36 mouse cellular contexts compared by ENCODE assay signal in the genomic region with DNA sequence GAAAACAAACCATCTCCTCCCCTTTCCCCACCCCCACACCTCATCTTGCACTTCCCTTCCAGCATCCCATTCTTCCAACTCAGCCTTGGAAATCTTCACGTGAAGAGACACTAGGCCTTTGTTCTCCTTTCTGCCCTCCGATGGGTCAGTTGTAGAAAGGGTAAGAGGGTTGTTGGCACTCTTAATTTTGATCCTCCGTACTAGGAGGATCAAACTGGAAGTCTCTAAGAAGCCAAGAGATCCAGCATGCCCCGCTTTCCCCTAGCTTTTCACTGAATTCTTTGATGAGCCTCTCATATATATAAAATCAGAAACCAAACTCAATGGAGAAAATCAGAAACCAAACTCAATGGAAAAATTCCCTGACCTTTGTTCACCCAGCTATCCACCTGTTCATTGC. TPM values are rescaled to one million over a fixed set of nuclear protein-coding genes. Genes with fewer than 3 reads are reported as not detected.
A peak's percentile ranks its signal among the peaks of the same experiment; 100 is the strongest.
DNase-seq lines count a peak whose midpoint lies in the region; ATAC-seq and TF ChIP-seq lines count a peak whose summit lies in the region.
"Had no signal": no experiment of that assay in that cellular context is flagged by ENCODE, and none has a peak within 500 bp of the region (broad histone marks: within the 10 kb centered on the region; RNA-seq: fewer than 3 reads in every experiment).

No protein-coding gene starts in this region.

- DNase-seq in left cerebral cortex, adult 2 months (ENCODE audit: extremely low spot score in 1 of 2, low spot score in 2 of 2) = no peak
- no peak for DNase-seq in left cerebral cortex, postnatal 4 days
- no peak for DNase-seq in forebrain, embryonic 11.5 days (ENCODE audit: low spot score)
- DNase-seq in cerebellum, adult 8-10 months = no peak
- DNase-seq in Muller cell, postnatal 12 days (ENCODE audit: inconsistent ontology term) = no peak
- DNase-seq: adrenal gland, postnatal 10 days; adrenal gland, postnatal 36 days; cerebellum, adult 11 months; cerebellum, adult 2 months; cerebellum, postnatal 10 days; cerebellum, postnatal 36 days; embryo, embryonic 11 days; gastrocnemius, adult 2 months; gastrocnemius, postnatal 14 days; heart, adult 11 months; heart, postnatal 10 days; heart, postnatal 36 days; kidney, adult 11 months had no signal

- H3K36me3 ChIP-seq in forebrain, embryonic 11.5 days (ENCODE audit: control insufficient read depth, insufficient read depth, low read length) = no peaks in the 10 kb centered on the region
- no peaks in the 10 kb centered on the region for H3K36me3 ChIP-seq in forebrain, embryonic 13.5 days (ENCODE audit: poor library complexity, severe bottlenecking)
- H3K36me3 ChIP-seq in forebrain, embryonic 16.5 days (ENCODE audit: control insufficient read depth, insufficient read depth) = no peaks in the 10 kb centered on the region
- H3K36me3 ChIP-seq: embryonic facial prominence, embryonic 10.5 days; embryonic facial prominence, embryonic 13.5 days; heart, embryonic 12.5 days; heart, embryonic 15.5 days; hindbrain, embryonic 10.5 days; hindbrain, embryonic 13.5 days; intestine, embryonic 15.5 days had no signal

- no peaks in the 10 kb centered on the region; the same call in 1 of the 2 replicates for H3K4me1 ChIP-seq in forebrain, embryonic 11.5 days (replicated peaks; ENCODE audit: control insufficient read depth, insufficient read depth, low read length)
- peaks cover 28% of the 10 kb centered on the region for H3K4me1 ChIP-seq in forebrain, embryonic 13.5 days
- peaks cover 7% of the 10 kb centered on the region for H3K4me1 ChIP-seq in forebrain, embryonic 16.5 days (replicated peaks; ENCODE audit: control insufficient read depth, insufficient read depth, low read length)

- no peak overlapping the region for H3K9ac ChIP-seq in forebrain, embryonic 11.5 days (ENCODE audit: low read length)
- no peak overlapping the region for H3K9ac ChIP-seq in forebrain, embryonic 13.5 days
- no peak overlapping the region for H3K9ac ChIP-seq in forebrain, embryonic 16.5 days (replicated peaks; ENCODE audit: low read depth, low read length)
- H3K9ac ChIP-seq: embryonic facial prominence, embryonic 13.5 days; heart, embryonic 12.5 days; heart, embryonic 15.5 days; hindbrain, embryonic 13.5 days; intestine, embryonic 15.5 days had no signal

- H3K27ac ChIP-seq in left cerebral cortex, adult 2 months = 0 out of 2 replicates have a peak overlapping the region, but pooled peaks have one; percentile 11
- H3K27ac ChIP-seq in forebrain, embryonic 11.5 days (ENCODE audit: low read depth, low read length) = peak overlapping the region; percentile 53
- H3K27ac ChIP-seq in forebrain, embryonic 13.5 days = peak overlapping the region; percentile 69
- H3K27ac ChIP-seq in forebrain, embryonic 16.5 days (ENCODE audit: low read length) = 0 out of 2 replicates have a peak overlapping the region, but pooled peaks have one; percentile 12
- H3K27ac ChIP-seq: embryonic facial prominence, embryonic 10.5 days; embryonic facial prominence, embryonic 13.5 days; gastrocnemius, adult 2 months; heart, embryonic 15.5 days; hindbrain, embryonic 10.5 days; hindbrain, embryonic 13.5 days; intestine, embryonic 15.5 days had no signal

- H3K4me2 ChIP-seq in forebrain, embryonic 11.5 days (ENCODE audit: low read depth, low read length, severe bottlenecking) = peak overlapping the region; percentile 18; the same call in 1 of the 2 replicates
- peak overlapping the region; percentile 8; the same call in 1 of the 2 replicates for H3K4me2 ChIP-seq in forebrain, embryonic 13.5 days
- H3K4me2 ChIP-seq in forebrain, embryonic 16.5 days (ENCODE audit: low read length) = no peak overlapping the region; the same call in 1 of the 2 replicates
- H3K4me2 ChIP-seq: embryonic facial prominence, embryonic 13.5 days; heart, embryonic 12.5 days; heart, embryonic 15.5 days; hindbrain, embryonic 13.5 days; intestine, embryonic 15.5 days had no signal

- no peaks in the 10 kb centered on the region for H3K27me3 ChIP-seq in forebrain, embryonic 11.5 days (ENCODE audit: control insufficient read depth, insufficient read depth, low read length)
- no peaks in the 10 kb centered on the region for H3K27me3 ChIP-seq in forebrain, embryonic 13.5 days
- H3K27me3 ChIP-seq in forebrain, embryonic 16.5 days (replicated peaks; ENCODE audit: control insufficient read depth, insufficient read depth, low read length) = no peaks in the 10 kb centered on the region
- H3K27me3 ChIP-seq: embryonic facial prominence, embryonic 13.5 days; heart, embryonic 12.5 days; heart, embryonic 15.5 days; hindbrain, embryonic 13.5 days; intestine, embryonic 15.5 days had no signal

- H3K4me3 ChIP-seq in left cerebral cortex, adult 2 months = no peak overlapping the region
- no peak overlapping the region for H3K4me3 ChIP-seq in forebrain, embryonic 11.5 days (ENCODE audit: low read depth, low read length)
- H3K4me3 ChIP-seq in forebrain, embryonic 13.5 days = no peak overlapping the region
- no peak overlapping the region for H3K4me3 ChIP-seq in forebrain, embryonic 16.5 days (replicated peaks; ENCODE audit: low read length)
- H3K4me3 ChIP-seq: embryonic facial prominence, embryonic 10.5 days; embryonic facial prominence, embryonic 13.5 days; erythroblast, embryonic 14.5 days; gastrocnemius, adult 2 months; heart, embryonic 12.5 days; heart, embryonic 15.5 days; hindbrain, embryonic 10.5 days; hindbrain, embryonic 13.5 days; intestine, embryonic 15.5 days had no signal

- no peak for ATAC-seq in forebrain, embryonic 11.5 days (replicated peaks; ENCODE audit: low FRiP score)
- ATAC-seq in forebrain, embryonic 13.5 days = no peak
- no peak for ATAC-seq in forebrain, embryonic 16.5 days
- ATAC-seq: CD4-positive, CD25-positive, alpha-beta regulatory T cell, adult 4 months; hindbrain, embryonic 16.5 days; intestine, embryonic 15.5 days had no signal

- H3K9me3 ChIP-seq in forebrain, embryonic 11.5 days (ENCODE audit: control insufficient read depth, low read length) = no peaks in the 10 kb centered on the region
- no peaks in the 10 kb centered on the region for H3K9me3 ChIP-seq in forebrain, embryonic 13.5 days (replicated peaks)
- H3K9me3 ChIP-seq in forebrain, embryonic 16.5 days (ENCODE audit: control insufficient read depth, low read length) = no peaks in the 10 kb centered on the region
- H3K9me3 ChIP-seq: embryonic facial prominence, embryonic 10.5 days; embryonic facial prominence, embryonic 13.5 days; heart, embryonic 12.5 days; heart, embryonic 15.5 days; hindbrain, embryonic 10.5 days; hindbrain, embryonic 13.5 days; intestine, embryonic 15.5 days had no signal

- 35% methylated on average over 4 of the region's 4 CpGs for WGBS in forebrain, embryonic 11.5 days
- WGBS in forebrain, embryonic 13.5 days = 32% methylated on average over 4 of the region's 4 CpGs
- 16% methylated on average over 4 of the region's 4 CpGs for WGBS in forebrain, embryonic 16.5 days

- intact Hi-C loops in left cerebral cortex, adult 2 months (cut with DNase I) = loop anchor here (5.0 kb wide), 1 partner anchor 339 kb away; no protein-coding TSS in a partner anchor
- intact Hi-C loops in left cerebral cortex, postnatal 4 days (cut with DNase I) = no loop called here

- no peak for TF ChIP-seq CTCF in left cerebral cortex, adult 2 months (IDR thresholded peaks at IDR 0.05)

RNA-seq across cellular contexts. Expression of a gene that starts 3.4 kb away (rescaled TPM):
- 1 to 10 TPM; 1.9 to 3.4 TPM for total RNA-seq in left cerebral cortex, adult 2 months (2021)
- 10 to 100 TPM in 1 of 2 experiments, 1 to 10 TPM in 1; 9.7 to 11.3 TPM for total RNA-seq in left cerebral cortex, postnatal 4 days (2021)
- polyA plus RNA-seq in forebrain, embryonic 11.5 days (2014; fragmentation: Nextera tagmentation; extraction: Ambion mirVana) = 234 and 261 TPM in 2 replicates
- polyA plus RNA-seq in forebrain, embryonic 13.5 days (2015; fragmentation: Nextera tagmentation; extraction: Ambion mirVana) = 109 and 125 TPM in 2 replicates
- polyA plus RNA-seq in forebrain, embryonic 16.5 days (2015; fragmentation: Nextera tagmentation; extraction: Ambion mirVana) = 48.3 and 51.7 TPM in 2 replicates

RNA-seq across cellular contexts. Expression of a gene that starts 33.1 kb away (rescaled TPM):
- not detected for total RNA-seq in left cerebral cortex, adult 2 months (2021)
- total RNA-seq in left cerebral cortex, postnatal 4 days (2021) = not detected
- 0.43 and 0.51 TPM in 2 replicates for polyA plus RNA-seq in forebrain, embryonic 11.5 days (2014; fragmentation: Nextera tagmentation; extraction: Ambion mirVana)
- 0.21 and 0.32 TPM in 2 replicates for polyA plus RNA-seq in forebrain, embryonic 13.5 days (2015; fragmentation: Nextera tagmentation; extraction: Ambion mirVana)
- polyA plus RNA-seq in forebrain, embryonic 16.5 days (2015; fragmentation: Nextera tagmentation; extraction: Ambion mirVana) = not detected in 2 replicates
- total RNA-seq: adrenal gland, adult 18-20 months; adrenal gland, postnatal 10 days; adrenal gland, postnatal 36 days; gastrocnemius, adult 2 months; gastrocnemius, postnatal 14 days; gastrocnemius, postnatal 4 days; heart, postnatal 10 days; heart, postnatal 36 days; MEL had no signal
- polyA plus RNA-seq: C2C12; cerebellum, adult 2 months; cortical plate, adult 2 months; embryonic facial prominence, embryonic 13.5 days; erythroblast, embryonic 14.5 days; frontal cortex, adult 2 months; heart, embryonic 12.5 days; heart, embryonic 15.5 days; hindbrain, embryonic 10.5 days; hindbrain, embryonic 13.5 days; hindbrain, embryonic 16.5 days; intestine, embryonic 15.5 days had no signal

Comparison
In these comparisons a context has a peak if more than half of its experiments do, and no peak if none do; other contexts are left out.
1. H3K27ac ChIP-seq: peak in every context shown above with its lines; median percentile 69 in forebrain, embryonic 13.5 days; 53 in forebrain, embryonic 11.5 days; 12 in forebrain, embryonic 16.5 days; 11 in left cerebral cortex, adult 2 months.